Mouse (Mus musculus): ENCODE data around the gene Hspa12a. TPM values are rescaled to one million over a fixed set of nuclear protein-coding genes. Genes with fewer than 3 reads are reported as not detected.
A peak's percentile ranks its signal among the peaks of the same experiment; 100 is the strongest.

Gene Hspa12a
- total RNA-seq, 1 experiment from 2014 or later = 0.81 TPM

GRCm38 (mm10) chr19:58832988-58833387 is 110.5 kb downstream of the Hspa12a start:
- peak; percentile 64 for ATAC-seq (ENCODE audit: extremely low read depth, insufficient number of reproducible peaks, low FRiP score, poor library complexity, severe bottlenecking)

GRCm38 (mm10) chr19:58831280-58831922 is 112.1 kb downstream of the Hspa12a start:
- ATAC-seq (ENCODE audit: extremely low read depth, insufficient number of reproducible peaks, low FRiP score, poor library complexity, severe bottlenecking) = no peak

- ATAC-seq (ENCODE audit: extremely low read depth, insufficient number of reproducible peaks, low FRiP score, poor library complexity, severe bottlenecking) = no peak
These were observed 113.3 kb downstream of the Hspa12a start for GRCm38 (mm10) chr19:58830182-58830581.

GRCm38 (mm10) chr19:58829575-58829974 is 113.9 kb downstream of the Hspa12a start:
- no peak for ATAC-seq (ENCODE audit: extremely low read depth, insufficient number of reproducible peaks, low FRiP score, poor library complexity, severe bottlenecking)

- ATAC-seq (ENCODE audit: extremely low read depth, insufficient number of reproducible peaks, low FRiP score, poor library complexity, severe bottlenecking) = no peak
These were observed 115.8 kb downstream of the Hspa12a start for GRCm38 (mm10) chr19:58827656-58828055.

GRCm38 (mm10) chr19:58824316-58824715 is 119.1 kb downstream of the Hspa12a start:
- ATAC-seq (ENCODE audit: extremely low read depth, insufficient number of reproducible peaks, low FRiP score, poor library complexity, severe bottlenecking) = no peak

- ATAC-seq (ENCODE audit: extremely low read depth, insufficient number of reproducible peaks, low FRiP score, poor library complexity, severe bottlenecking) = no peak
These were observed 120.2 kb downstream of the Hspa12a start for GRCm38 (mm10) chr19:58823301-58823700.

GRCm38 (mm10) chr19:58822454-58823200 is 120.8 kb downstream of the Hspa12a start:
- no peak for ATAC-seq (ENCODE audit: extremely low read depth, insufficient number of reproducible peaks, low FRiP score, poor library complexity, severe bottlenecking)

- ATAC-seq (ENCODE audit: extremely low read depth, insufficient number of reproducible peaks, low FRiP score, poor library complexity, severe bottlenecking) = peak; percentile 28; the same call in 1 of the 2 replicates
These were observed 124.7 kb downstream of the Hspa12a start for GRCm38 (mm10) chr19:58818571-58819415.

- no peak for ATAC-seq (ENCODE audit: extremely low read depth, insufficient number of reproducible peaks, low FRiP score, poor library complexity, severe bottlenecking)
These were observed 126.1 kb downstream of the Hspa12a start for GRCm38 (mm10) chr19:58817398-58817797.

GRCm38 (mm10) chr19:58816453-58817041 is 126.9 kb downstream of the Hspa12a start:
- no peak for ATAC-seq (ENCODE audit: extremely low read depth, insufficient number of reproducible peaks, low FRiP score, poor library complexity, severe bottlenecking)

- ATAC-seq (ENCODE audit: extremely low read depth, insufficient number of reproducible peaks, low FRiP score, poor library complexity, severe bottlenecking) = no peak
These were observed 128.1 kb downstream of the Hspa12a start for GRCm38 (mm10) chr19:58815179-58815922.

GRCm38 (mm10) chr19:58810536-58810935 is 132.9 kb downstream of the Hspa12a start:
- ATAC-seq (ENCODE audit: extremely low read depth, insufficient number of reproducible peaks, low FRiP score, poor library complexity, severe bottlenecking) = no peak

- ATAC-seq (ENCODE audit: extremely low read depth, insufficient number of reproducible peaks, low FRiP score, poor library complexity, severe bottlenecking) = no peak
These were observed 134.6 kb downstream of the Hspa12a start for GRCm38 (mm10) chr19:58808864-58809263.

GRCm38 (mm10) chr19:58806364-58806763 is 137.1 kb downstream of the Hspa12a start:
- peak; percentile 55; the same call in 1 of the 2 replicates for ATAC-seq (ENCODE audit: extremely low read depth, insufficient number of reproducible peaks, low FRiP score, poor library complexity, severe bottlenecking)

GRCm38 (mm10) chr19:58805191-58805779 is 138.2 kb downstream of the Hspa12a start:
- no peak for ATAC-seq (ENCODE audit: extremely low read depth, insufficient number of reproducible peaks, low FRiP score, poor library complexity, severe bottlenecking)

GRCm38 (mm10) chr19:58795114-58795669 is 148.3 kb downstream of the Hspa12a start:
- ATAC-seq (ENCODE audit: extremely low read depth, insufficient number of reproducible peaks, low FRiP score, poor library complexity, severe bottlenecking) = no peak

- no peak for ATAC-seq (ENCODE audit: extremely low read depth, insufficient number of reproducible peaks, low FRiP score, poor library complexity, severe bottlenecking)
These were observed 149.2 kb downstream of the Hspa12a start, which contains the start of gene 1700019N19Rik for GRCm38 (mm10) chr19:58794284-58794683. Gene 1700019N19Rik, minus strand, starts transcription at chr19:58794461.
